Mouse (Mus musculus): ENCODE measurements around the gene Pmvk.
A peak's percentile ranks its signal among the peaks of the same experiment; 100 is the strongest.

DNA sequence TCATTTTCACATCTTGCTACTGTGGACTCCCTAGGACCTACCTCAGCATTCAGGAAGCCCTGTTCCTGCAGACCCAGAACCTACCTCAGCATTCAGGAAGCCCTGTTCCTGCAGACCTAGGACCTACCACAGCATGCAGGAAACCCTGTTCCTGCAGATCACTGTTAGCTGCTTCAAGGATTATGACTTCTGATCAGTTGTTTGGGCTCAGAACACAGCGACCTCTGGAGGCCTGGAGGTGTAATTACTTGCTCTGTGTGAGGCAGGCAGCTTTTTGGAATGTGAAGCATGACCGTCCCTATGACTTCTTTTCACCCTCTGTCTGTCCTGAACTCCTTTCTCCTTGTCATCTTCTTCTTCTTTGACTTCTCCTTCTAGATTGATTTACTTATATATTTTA, 27.1 kb downstream of the Pmvk start:
- TF ChIP-seq CTCF (IDR thresholded peaks at IDR 0.05) (peak; percentile 64), EP300 (IDR thresholded peaks at IDR 0.05; ENCODE audit: insufficient read depth, low read depth, low read length) (no peak)
